Mouse (Mus musculus) mature B cell (primary cell): Measurements from ENCODE around the gene Klk1.
"Not testable (repeated sequence)": the region's sequence is repeated elsewhere in the genome, so short reads cannot be mapped to it uniquely, and the experiment has no call there.

Source experiments
- in situ Hi-C: fragments of 300-500 bp; cut with MboI; formaldehyde crosslinking; loops from 2 replicates; pipeline ENCODE4 v1.14.3; 2019

The Klk1 gene

GRCm38 (mm10) chr7:44225076-44225475, at the start of gene Klk1:
Gene Klk1 (plus strand): TSS chr7:44225360.
- in situ Hi-C loops = no loop called here

- in situ Hi-C loops = no loop called here
These were observed 45.7 kb upstream of the Klk1 start for GRCm38 (mm10) chr7:44179299-44180045.

GRCm38 (mm10) chr7:44186516-44186915, 38.6 kb upstream of the Klk1 start:
- in situ Hi-C loops = not testable (repeated sequence)

GRCm38 (mm10) chr7:44187936-44188335, 37.2 kb upstream of the Klk1 start, which contains the start of gene Klk1b24:
Gene Klk1b24 (plus strand): TSS chr7:44188236.
- in situ Hi-C loops = not testable (repeated sequence)

GRCm38 (mm10) chr7:44193466-44193865, 31.7 kb upstream of the Klk1 start:
- in situ Hi-C loops = not testable (repeated sequence)

- in situ Hi-C loops = no loop called here
These were observed 27.3 kb upstream of the Klk1 start, which contains the start of gene Klk1b3 for GRCm38 (mm10) chr7:44197891-44198290. Gene Klk1b3 (plus strand): TSS chr7:44198191.

GRCm38 (mm10) chr7:44207135-44207534, 18.0 kb upstream of the Klk1 start, which contains the start of gene Klk1b4:
Gene Klk1b4 (plus strand): TSS chr7:44207435.
- in situ Hi-C loops = not testable (repeated sequence)

GRCm38 (mm10) chr7:44208307-44208706, 16.9 kb upstream of the Klk1 start:
- in situ Hi-C loops = no loop called here

GRCm38 (mm10) chr7:44215645-44216044, 9.5 kb upstream of the Klk1 start, which contains the start of gene Klk1b5:
Gene Klk1b5 (plus strand): TSS chr7:44215945.
- in situ Hi-C loops = no loop called here

- in situ Hi-C loops = not testable (repeated sequence)
These were observed 3.6 kb upstream of the Klk1 start for GRCm38 (mm10) chr7:44221601-44222000.

GRCm38 (mm10) chr7:44222335-44222734, 2.8 kb upstream of the Klk1 start:
- in situ Hi-C loops = not testable (repeated sequence)

- in situ Hi-C loops = no loop called here
These were observed 10.7 kb downstream of the Klk1 start, which contains the start of gene Gm36864 for GRCm38 (mm10) chr7:44235909-44236308. Gene Gm36864 (plus strand): TSS chr7:44236177.

GRCm38 (mm10) chr7:44239913-44240312, 14.8 kb downstream of the Klk1 start:
- in situ Hi-C loops = no loop called here

GRCm38 (mm10) chr7:44240712-44241111, 15.6 kb downstream of the Klk1 start:
- in situ Hi-C loops = no loop called here

GRCm38 (mm10) chr7:44241163-44241562, 16.0 kb downstream of the Klk1 start:
- in situ Hi-C loops = no loop called here

- in situ Hi-C loops = no loop called here
These were observed 18.9 kb downstream of the Klk1 start for GRCm38 (mm10) chr7:44244080-44244479.

GRCm38 (mm10) chr7:44246055-44246983, 21.2 kb downstream of the Klk1 start, which contains the start of the genes 1700028J19Rik and 2410002F23Rik:
Gene 1700028J19Rik (minus strand): TSS chr7:44246695.
Gene 2410002F23Rik (plus strand): TSS chr7:44246722.
- in situ Hi-C loops = no loop called here

- in situ Hi-C loops = no loop called here
These were observed 21.9 kb downstream of the Klk1 start for GRCm38 (mm10) chr7:44246984-44247470.

- in situ Hi-C loops = no loop called here
These were observed 22.8 kb downstream of the Klk1 start for GRCm38 (mm10) chr7:44247971-44248370.

- in situ Hi-C loops = no loop called here
These were observed 24.1 kb downstream of the Klk1 start for GRCm38 (mm10) chr7:44249248-44249647.

- in situ Hi-C loops = loop anchor here (25.0 kb wide), 1 partner anchor 236 kb away; the partner anchor contains the start of genes Emc10 and Fam71e1
These were observed 25.6 kb downstream of the Klk1 start for GRCm38 (mm10) chr7:44250732-44251275.
